Comparison of ENCODE assay signal across 16 mouse cellular contexts in the genomic region with DNA sequence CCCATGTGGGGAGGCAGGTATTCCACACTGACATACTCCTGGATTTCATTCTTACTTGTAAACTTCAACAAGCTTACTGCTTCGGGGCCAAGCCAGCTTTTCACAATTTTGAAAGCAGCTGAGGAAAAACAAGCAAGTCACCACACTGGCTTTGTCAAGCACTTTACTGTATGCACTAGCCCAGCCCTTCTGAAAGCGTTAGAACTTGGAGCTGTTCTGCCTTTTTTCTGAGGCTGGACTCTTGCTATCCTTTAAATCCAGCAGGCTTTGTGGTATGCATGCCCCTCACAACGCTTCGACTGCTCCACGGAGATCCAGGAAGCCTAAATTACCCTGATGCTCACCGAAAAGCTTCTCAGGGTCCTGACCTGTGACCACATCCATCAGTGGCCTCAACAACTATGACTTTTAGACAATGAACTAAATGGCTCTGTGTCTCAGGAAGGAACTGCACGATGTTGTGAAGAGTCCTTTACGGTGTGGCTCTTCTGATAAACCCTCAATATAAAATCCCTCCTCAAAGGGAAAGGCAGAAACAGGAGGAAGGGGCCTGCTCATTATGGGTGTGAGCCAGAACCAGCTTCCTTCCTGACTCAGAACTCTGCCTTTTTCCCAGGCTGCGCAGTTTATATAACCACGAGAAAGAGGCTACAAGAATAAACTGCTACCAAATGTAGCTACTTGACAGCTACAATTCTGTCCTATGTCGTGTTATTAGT. TPM values are rescaled to one million over a fixed set of nuclear protein-coding genes. Genes with fewer than 3 reads are reported as not detected.
DNase-seq lines count a peak whose midpoint lies in the region; ATAC-seq and TF ChIP-seq lines count a peak whose summit lies in the region.
"Had no signal": no experiment of that assay in that cellular context is flagged by ENCODE, and none has a peak within 500 bp of the region (broad histone marks: within the 10 kb centered on the region; RNA-seq: fewer than 3 reads in every experiment).

No protein-coding gene starts in this region.

- H3K9ac ChIP-seq in lung, embryonic 14.5 days = no peak overlapping the region

- H3K27ac ChIP-seq in lung, embryonic 14.5 days (ENCODE audit: low read depth) = no peak overlapping the region

- 58% methylated on average over 11 of the region's 11 CpGs for WGBS in lung, embryonic 14.5 days

- no peak for TF ChIP-seq CTCF in lung, embryonic 14.5 days (IDR thresholded peaks at IDR 0.05; ENCODE audit: low read depth)

- peak; percentile 77 for ATAC-seq in frontal cortex, adult (ENCODE audit: low TSS enrichment)
- ATAC-seq in lung, embryonic 14.5 days (ENCODE audit: insufficient read depth) = no peak; the same call in 1 of the 2 replicates
- ATAC-seq: activated CD4-positive, CD25-positive, alpha-beta regulatory T cell, adult 4 months had no signal

- peaks cover 7% of the 10 kb centered on the region; the same call in 1 of the 2 replicates for H3K36me3 ChIP-seq in lung, embryonic 14.5 days (ENCODE audit: insufficient read depth)

- H3K27me3 ChIP-seq in lung, embryonic 14.5 days (ENCODE audit: insufficient read depth, low read length) = no peaks in the 10 kb centered on the region

- H3K4me2 ChIP-seq in lung, embryonic 14.5 days = no peak overlapping the region
- H3K4me2 ChIP-seq: liver, embryonic 11.5 days had no signal

- DNase-seq in frontal cortex, postnatal 36 days (ENCODE audit: low spot score in 2 of 2) = no peak
- peak; percentile 14 for DNase-seq in lung, embryonic 14.5 days
- DNase-seq in lung, postnatal 14 days = no peak
- DNase-seq in kidney, postnatal 14 days = peak; percentile 17
- peak; percentile 2 for DNase-seq in mesoderm, embryonic 11.5 days (ENCODE audit: low read depth, low spot score)
- DNase-seq in neural tube, embryonic 10.5 days (ENCODE audit: extremely low spot score, low spot score) = no peak
- no peak for DNase-seq in right cerebral cortex, postnatal 25 days
- DNase-seq: cerebellum, postnatal 36 days; gastrocnemius, postnatal 10 days; layer of hippocampus, adult 9-11 months; midbrain, embryonic 14.5 days had no signal

- no peaks in the 10 kb centered on the region for H3K4me1 ChIP-seq in lung, embryonic 14.5 days (ENCODE audit: insufficient read depth)

- H3K4me3 ChIP-seq in lung, embryonic 14.5 days (ENCODE audit: low read depth, low read length) = no peak overlapping the region

- no peaks in the 10 kb centered on the region for H3K9me3 ChIP-seq in lung, embryonic 14.5 days (ENCODE audit: low read depth, low read length)

RNA-seq across cellular contexts. Expression of a gene that starts 28.2 kb away (rescaled TPM):
- polyA plus RNA-seq in lung, embryonic 14.5 days (2014; fragmentation: Nextera tagmentation; extraction: Ambion mirVana) = 21.0 and 23.5 TPM in 2 replicates

RNA-seq across cellular contexts. Expression of a gene that starts 28.4 kb away (rescaled TPM):
- 13.3 and 13.9 TPM in 2 replicates for polyA plus RNA-seq in lung, embryonic 14.5 days (2014; fragmentation: Nextera tagmentation; extraction: Ambion mirVana)

RNA-seq across cellular contexts. Expression of a gene that starts 52.6 kb away (rescaled TPM):
- not detected in 2 replicates for polyA plus RNA-seq in lung, embryonic 14.5 days (2014; fragmentation: Nextera tagmentation; extraction: Ambion mirVana)
- polyA plus RNA-seq: activated CD4-positive, CD25-positive, alpha-beta regulatory T cell, adult 4 months; liver, embryonic 11.5 days; midbrain, embryonic 14.5 days; neural tube, embryonic 14.5 days; small intestine, adult 2 months had no signal

Comparison
In these comparisons a context has a peak if more than half of its experiments do, and no peak if none do; other contexts are left out.
1. DNase-seq: peak in lung, embryonic 14.5 days (single experiment), kidney, postnatal 14 days (single experiment) and mesoderm, embryonic 11.5 days (single experiment); none in frontal cortex, postnatal 36 days (0 of 2), lung, postnatal 14 days (single experiment), neural tube, embryonic 10.5 days (single experiment) and right cerebral cortex, postnatal 25 days (single experiment).